Mouse (Mus musculus): Measurements from ENCODE around the gene Dnajc25. TPM values are rescaled to one million over a fixed set of nuclear protein-coding genes. Genes with fewer than 3 reads are reported as not detected.

Dnajc25 gene
- polyA plus RNA-seq, 1 experiment from 2014 or later: 5.2 TPM

GRCm38 (mm10) chr4:59043074-59043473, 48.2 kb downstream of the Dnajc25 start:
- no peak overlapping the region for H3K27ac ChIP-seq
- no peaks in the 10 kb centered on the region for H3K4me1 ChIP-seq (replicated peaks; ENCODE audit: control insufficient read depth, insufficient read depth, low read length)
- 95% methylated on average over 5 of the region's 5 CpGs for WGBS
- ATAC-seq (ENCODE audit: low FRiP score): no peak
- no peaks in the 10 kb centered on the region for H3K27me3 ChIP-seq (ENCODE audit: control insufficient read depth, insufficient read depth, low read length)
- H3K4me2 ChIP-seq (replicated peaks): no peak overlapping the region
- H3K4me3 ChIP-seq (replicated peaks; ENCODE audit: low read length): no peak overlapping the region
- H3K9ac ChIP-seq: no peak overlapping the region
- no peak for DNase-seq (ENCODE audit: low spot score)
- H3K36me3 ChIP-seq (replicated peaks; ENCODE audit: control insufficient read depth, insufficient read depth): peaks cover 27% of the 10 kb centered on the region
- no peaks in the 10 kb centered on the region for H3K9me3 ChIP-seq (ENCODE audit: control insufficient read depth, low read length)

GRCm38 (mm10) chr4:59043891-59044290, 49.0 kb downstream of the Dnajc25 start:
- no peak for ATAC-seq (ENCODE audit: low FRiP score)
- Histone ChIP-seq H3K4me3 (replicated peaks; ENCODE audit: low read length) (no peak overlapping the region), H3K36me3 (replicated peaks; ENCODE audit: control insufficient read depth, insufficient read depth) (peaks cover 27% of the 10 kb centered on the region), H3K9ac (no peak overlapping the region), H3K4me2 (replicated peaks) (no peak overlapping the region), H3K27me3 (ENCODE audit: control insufficient read depth, insufficient read depth, low read length) (no peaks in the 10 kb centered on the region), H3K4me1 (replicated peaks; ENCODE audit: control insufficient read depth, insufficient read depth, low read length) (no peaks in the 10 kb centered on the region), H3K9me3 (ENCODE audit: control insufficient read depth, low read length) (no peaks in the 10 kb centered on the region), H3K27ac (no peak overlapping the region)
- DNase-seq (ENCODE audit: low spot score): no peak
- 91% methylated on average over 6 of the region's 6 CpGs for WGBS

GRCm38 (mm10) chr4:59047222-59047621, 52.4 kb downstream of the Dnajc25 start:
- WGBS: 17% methylated on average over 3 of the region's 3 CpGs

GRCm38 (mm10) chr4:59051081-59051480, 56.2 kb downstream of the Dnajc25 start:
- Histone ChIP-seq H3K36me3 (replicated peaks; ENCODE audit: control insufficient read depth, insufficient read depth) (no peaks in the 10 kb centered on the region), H3K9me3 (ENCODE audit: control insufficient read depth, low read length) (no peaks in the 10 kb centered on the region), H3K4me3 (replicated peaks; ENCODE audit: low read length) (no peak overlapping the region), H3K4me1 (replicated peaks; ENCODE audit: control insufficient read depth, insufficient read depth, low read length) (no peaks in the 10 kb centered on the region), H3K9ac (no peak overlapping the region), H3K27ac (no peak overlapping the region), H3K4me2 (replicated peaks) (no peak overlapping the region), H3K27me3 (ENCODE audit: control insufficient read depth, insufficient read depth, low read length) (no peaks in the 10 kb centered on the region)
- 87% methylated on average over 1 of the region's 1 CpGs for WGBS
- DNase-seq (ENCODE audit: low spot score) (no peak), ATAC-seq (ENCODE audit: low FRiP score) (no peak)

More at GRCm38 (mm10) chr4:59047222-59047621, 52.4 kb downstream of the Dnajc25 start:
- Histone ChIP-seq H3K4me1 (replicated peaks; ENCODE audit: control insufficient read depth, insufficient read depth, low read length) (no peaks in the 10 kb centered on the region), H3K9ac (no peak overlapping the region), H3K4me3 (replicated peaks; ENCODE audit: low read length) (no peak overlapping the region), H3K9me3 (ENCODE audit: control insufficient read depth, low read length) (no peaks in the 10 kb centered on the region), H3K36me3 (replicated peaks; ENCODE audit: control insufficient read depth, insufficient read depth) (no peaks in the 10 kb centered on the region; the same call in 1 of the 2 replicates), H3K4me2 (replicated peaks) (no peak overlapping the region), H3K27ac (no peak overlapping the region), H3K27me3 (ENCODE audit: control insufficient read depth, insufficient read depth, low read length) (no peaks in the 10 kb centered on the region)
- DNase-seq (ENCODE audit: low spot score) (no peak), ATAC-seq (ENCODE audit: low FRiP score) (no peak)

GRCm38 (mm10) chr4:59057929-59058328, 63.1 kb downstream of the Dnajc25 start:
- Histone ChIP-seq H3K9me3 (ENCODE audit: control insufficient read depth, low read length) (no peaks in the 10 kb centered on the region), H3K4me2 (replicated peaks) (no peak overlapping the region), H3K27ac (no peak overlapping the region), H3K27me3 (ENCODE audit: control insufficient read depth, insufficient read depth, low read length) (no peaks in the 10 kb centered on the region), H3K36me3 (replicated peaks; ENCODE audit: control insufficient read depth, insufficient read depth) (no peaks in the 10 kb centered on the region), H3K9ac (no peak overlapping the region), H3K4me3 (replicated peaks; ENCODE audit: low read length) (no peak overlapping the region), H3K4me1 (replicated peaks; ENCODE audit: control insufficient read depth, insufficient read depth, low read length) (no peaks in the 10 kb centered on the region)
- ATAC-seq (ENCODE audit: low FRiP score) (no peak), DNase-seq (ENCODE audit: low spot score) (no peak)
- 79% methylated on average over 3 of the region's 3 CpGs for WGBS

GRCm38 (mm10) chr4:59062526-59062925, 67.7 kb downstream of the Dnajc25 start:
- Histone ChIP-seq H3K9ac (no peak overlapping the region), H3K27ac (no peak overlapping the region), H3K27me3 (ENCODE audit: control insufficient read depth, insufficient read depth, low read length) (no peaks in the 10 kb centered on the region), H3K4me1 (replicated peaks; ENCODE audit: control insufficient read depth, insufficient read depth, low read length) (no peaks in the 10 kb centered on the region), H3K9me3 (ENCODE audit: control insufficient read depth, low read length) (no peaks in the 10 kb centered on the region), H3K4me3 (replicated peaks; ENCODE audit: low read length) (no peak overlapping the region), H3K4me2 (replicated peaks) (no peak overlapping the region), H3K36me3 (replicated peaks; ENCODE audit: control insufficient read depth, insufficient read depth) (no peaks in the 10 kb centered on the region)
- WGBS: 65% methylated on average over 12 of the region's 12 CpGs
- DNase-seq (ENCODE audit: low spot score) (no peak), ATAC-seq (ENCODE audit: low FRiP score) (no peak)

- H3K4me1 ChIP-seq (replicated peaks; ENCODE audit: control insufficient read depth, insufficient read depth, low read length): no peaks in the 10 kb centered on the region
- ATAC-seq (ENCODE audit: low FRiP score) (no peak), DNase-seq (ENCODE audit: low spot score) (no peak)
- no peak overlapping the region for H3K9ac ChIP-seq
- 56% methylated on average over 3 of the region's 3 CpGs for WGBS
- no peaks in the 10 kb centered on the region for H3K9me3 ChIP-seq (ENCODE audit: control insufficient read depth, low read length)
- H3K27me3 ChIP-seq (ENCODE audit: control insufficient read depth, insufficient read depth, low read length): no peaks in the 10 kb centered on the region
- no peaks in the 10 kb centered on the region for H3K36me3 ChIP-seq (replicated peaks; ENCODE audit: control insufficient read depth, insufficient read depth)
- H3K4me2 ChIP-seq (replicated peaks): no peak overlapping the region
- no peak overlapping the region for H3K4me3 ChIP-seq (replicated peaks; ENCODE audit: low read length)
- H3K27ac ChIP-seq: no peak overlapping the region
Observed at GRCm38 (mm10) chr4:59069276-59069675, 74.4 kb downstream of the Dnajc25 start.

Other genes with a start within 250 kb of the Dnajc25 start
- gene Olfr267, start 207.3 kb upstream of the Dnajc25 start, polyA plus RNA-seq (2014; fragmentation: Nextera tagmentation; extraction: Ambion mirVana): 0.09 TPM in 1 of 2 replicates, not detected in the other
- gene Ecpas, start 82.3 kb upstream of the Dnajc25 start, polyA plus RNA-seq (2014; fragmentation: Nextera tagmentation; extraction: Ambion mirVana): 47.8 and 49.3 TPM in 2 replicates
- 2.8 and 3.2 TPM in 2 replicates for gene Zkscan16, start 51.4 kb upstream of the Dnajc25 start, polyA plus RNA-seq (2014; fragmentation: Nextera tagmentation; extraction: Ambion mirVana)
- gene Ptgr1, start 7.9 kb upstream of the Dnajc25 start, polyA plus RNA-seq (2014; fragmentation: Nextera tagmentation; extraction: Ambion mirVana): 4.6 and 4.8 TPM in 2 replicates
- gene Gm20503, start 8.1 kb downstream of the Dnajc25 start, polyA plus RNA-seq (2014; fragmentation: Nextera tagmentation; extraction: Ambion mirVana): 6.5 and 8.6 TPM in 2 replicates
- gene Gng10, start 40.0 kb downstream of the Dnajc25 start, polyA plus RNA-seq (2014; fragmentation: Nextera tagmentation; extraction: Ambion mirVana): 198 and 200 TPM in 2 replicates
- not detected in 2 replicates for gene AI481877, start 143.9 kb downstream of the Dnajc25 start, polyA plus RNA-seq (2014; fragmentation: Nextera tagmentation; extraction: Ambion mirVana)
- gene Ugcg, start 194.2 kb downstream of the Dnajc25 start, polyA plus RNA-seq (2014; fragmentation: Nextera tagmentation; extraction: Ambion mirVana): 22.5 and 24.7 TPM in 2 replicates

Measured in hindbrain, embryonic 14.5 days (tissue).